Mouse (Mus musculus) liver, embryonic 14.5 days (tissue): ENCODE data around the gene Triobp.

Experiments
- CTCF ChIP-seq: IDR thresholded peaks from 2 replicates; pipeline ENCODE4 v1.5.1; 2016; ENCODE audit warnings: antibody characterized with exemption, low read depth, control low read depth
- EP300 ChIP-seq: IDR thresholded peaks from 2 replicates; pipeline ENCODE4 v1.6.1; 2016; ENCODE audit warnings: antibody characterized with exemption, low read depth

DNA sequence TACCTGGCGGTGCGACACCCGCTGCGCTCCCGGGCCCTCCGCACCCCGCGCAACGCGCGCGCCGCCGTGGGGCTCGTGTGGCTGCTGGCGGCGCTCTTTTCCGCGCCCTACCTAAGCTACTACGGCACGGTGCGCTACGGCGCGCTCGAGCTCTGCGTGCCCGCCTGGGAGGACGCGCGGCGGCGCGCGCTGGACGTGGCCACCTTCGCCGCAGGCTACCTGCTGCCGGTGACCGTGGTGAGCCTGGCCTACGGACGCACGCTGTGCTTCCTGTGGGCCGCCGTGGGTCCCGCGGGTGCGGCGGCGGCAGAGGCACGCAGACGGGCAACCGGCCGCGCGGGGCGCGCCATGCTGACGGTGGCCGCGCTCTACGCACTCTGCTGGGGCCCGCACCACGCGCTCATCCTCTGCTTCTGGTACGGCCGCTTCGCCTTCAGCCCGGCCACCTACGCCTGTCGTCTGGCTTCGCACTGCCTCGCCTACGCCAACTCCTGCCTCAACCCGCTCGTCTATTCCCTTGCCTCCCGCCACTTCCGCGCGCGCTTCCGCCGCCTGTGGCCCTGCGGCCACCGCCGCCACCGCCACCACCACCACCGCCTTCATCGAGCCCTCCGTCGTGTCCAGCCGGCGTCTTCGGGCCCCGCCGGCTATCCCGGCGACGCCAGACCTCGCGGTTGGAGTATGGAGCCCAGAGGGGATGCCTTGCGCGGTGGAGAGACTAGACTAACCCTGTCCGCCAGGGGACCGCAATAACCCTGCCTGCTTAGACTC is 95.4 kb downstream of the Triobp start:
- TF ChIP-seq CTCF, result no peak
- no peak for TF ChIP-seq EP300
